Mouse (Mus musculus) frontal cortex, postnatal 14 days (tissue): Measurements from ENCODE around the gene Olfr429.
"Not testable (repeated sequence)": the region's sequence is repeated elsewhere in the genome, so short reads cannot be mapped to it uniquely, and the experiment has no call there.

Experiments
- DNase-seq, 2 experiments: peaks; one replicate each; pipeline ENCODE4 v3.0.0; 2022; ENCODE audit warnings: low spot score in 2 of 2

Olfr429 gene

GRCm38 (mm10) chr1:174084031-174084430 lies at the start of gene Olfr429:
Olfr429 (plus strand) TSS chr1:174084331.
- DNase-seq, result no peak

- DNase-seq, result no peak
Observed at GRCm38 (mm10) chr1:174035841-174036240, 48.3 kb upstream of the Olfr429 start.

- no peak for DNase-seq
Observed at GRCm38 (mm10) chr1:174038480-174038879, 45.7 kb upstream of the Olfr429 start.

GRCm38 (mm10) chr1:174040523-174041177 lies 43.5 kb upstream of the Olfr429 start, which contains the start of gene Olfr433:
Olfr433 (plus strand) TSS chr1:174040705.
- DNase-seq, result no peak

GRCm38 (mm10) chr1:174042091-174042884 lies 41.8 kb upstream of the Olfr429 start:
- not testable (repeated sequence) for DNase-seq

- no peak for DNase-seq
Observed at GRCm38 (mm10) chr1:174044431-174044830, 39.7 kb upstream of the Olfr429 start.

GRCm38 (mm10) chr1:174048227-174048626 lies 35.9 kb upstream of the Olfr429 start:
- DNase-seq, result not testable (repeated sequence)

- DNase-seq, result no peak
Observed at GRCm38 (mm10) chr1:174048893-174049292, 35.2 kb upstream of the Olfr429 start, which contains the start of gene Olfr432. Olfr432 (plus strand) TSS chr1:174049205.

- not testable (repeated sequence) for DNase-seq
Observed at GRCm38 (mm10) chr1:174049357-174049756, 34.8 kb upstream of the Olfr429 start.

GRCm38 (mm10) chr1:174050532-174050931 lies 33.6 kb upstream of the Olfr429 start:
- DNase-seq, result no peak

GRCm38 (mm10) chr1:174051515-174051914 lies 32.6 kb upstream of the Olfr429 start:
- DNase-seq, result no peak

GRCm38 (mm10) chr1:174051931-174052536 lies 32.1 kb upstream of the Olfr429 start:
- no peak for DNase-seq

- DNase-seq, result no peak
Observed at GRCm38 (mm10) chr1:174052981-174053380, 31.1 kb upstream of the Olfr429 start.

GRCm38 (mm10) chr1:174055248-174055647 lies 28.9 kb upstream of the Olfr429 start:
- no peak for DNase-seq

GRCm38 (mm10) chr1:174066305-174066704 lies 17.8 kb upstream of the Olfr429 start, which contains the start of gene Olfr430:
Olfr430 (plus strand) TSS chr1:174066605.
- DNase-seq, result no peak

GRCm38 (mm10) chr1:174096591-174096990 lies 12.5 kb downstream of the Olfr429 start, which contains the start of gene Olfr427:
Olfr427 (plus strand) TSS chr1:174096891.
- DNase-seq, result no peak

GRCm38 (mm10) chr1:174103735-174104134 lies 19.6 kb downstream of the Olfr429 start:
- no peak for DNase-seq

- DNase-seq, result no peak
Observed at GRCm38 (mm10) chr1:174121062-174121461, 36.9 kb downstream of the Olfr429 start, which contains the start of gene Olfr231. Olfr231 (minus strand) TSS chr1:174121162.

GRCm38 (mm10) chr1:174131217-174131616 lies 47.1 kb downstream of the Olfr429 start, which contains the start of gene Olfr424:
Olfr424 (plus strand) TSS chr1:174131517.
- DNase-seq, result no peak

GRCm38 (mm10) chr1:174131999-174132398 lies 47.9 kb downstream of the Olfr429 start:
- DNase-seq, result no peak
